Comparison of ENCODE assay signal across 24 mouse cellular contexts in genomic region chr13:30012226-30012625, GRCm38 (mm10). TPM values are rescaled to one million over a fixed set of nuclear protein-coding genes. Genes with fewer than 3 reads are reported as not detected.
DNase-seq lines count a peak whose midpoint lies in the region; ATAC-seq and TF ChIP-seq lines count a peak whose summit lies in the region.
"Had no signal": no experiment of that assay in that cellular context is flagged by ENCODE, and none has a peak within 500 bp of the region (broad histone marks: within the 10 kb centered on the region; RNA-seq: fewer than 3 reads in every experiment).

No protein-coding gene starts in this region.

- TF ChIP-seq POLR2A in heart, adult 2 months (IDR thresholded peaks at IDR 0.05; ENCODE audit: insufficient read depth, low read depth, low read length): no peak

- 0 out of 2 replicates have a peak, but pooled peaks have one; percentile 8 for ATAC-seq in neural tube, embryonic 15.5 days (ENCODE audit: low FRiP score)
- ATAC-seq: activated CD4-positive, CD25-positive, alpha-beta regulatory T cell, adult 4 months; forebrain, postnatal 0 days; hindbrain, embryonic 16.5 days; Patski had no signal

- no peak for TF ChIP-seq EP300 in heart, adult 2 months (IDR thresholded peaks at IDR 0.05; ENCODE audit: insufficient read depth, low read depth, low read length)

- H3K4me2 ChIP-seq in neural tube, embryonic 15.5 days: no peak overlapping the region
- H3K4me2 ChIP-seq: embryonic facial prominence, embryonic 13.5 days; forebrain, embryonic 12.5 days; hindbrain, embryonic 12.5 days had no signal

- no peaks in the 10 kb centered on the region for H3K79me2 ChIP-seq in heart, adult 2 months (replicated peaks; ENCODE audit: control insufficient read depth, insufficient read depth, low read length)

- no peak for TF ChIP-seq CTCF in heart, adult 2 months (IDR thresholded peaks at IDR 0.05)

- H3K9me3 ChIP-seq in neural tube, embryonic 15.5 days (replicated peaks): no peaks in the 10 kb centered on the region
- H3K9me3 ChIP-seq: embryonic facial prominence, embryonic 13.5 days; forebrain, embryonic 12.5 days; heart, embryonic 10.5 days; hindbrain, embryonic 12.5 days had no signal

- no peak overlapping the region for H3K9ac ChIP-seq in neural tube, embryonic 15.5 days (replicated peaks)
- no peak overlapping the region for H3K9ac ChIP-seq in heart, adult 2 months (ENCODE audit: low read depth, low read length)
- H3K9ac ChIP-seq: embryonic facial prominence, embryonic 13.5 days; forebrain, embryonic 12.5 days; forebrain, postnatal 0 days; hindbrain, embryonic 12.5 days had no signal

- 32% methylated on average over 6 of the region's 6 CpGs for WGBS in neural tube, embryonic 15.5 days
- WGBS in heart, adult 2 months: 89% methylated on average over 6 of the region's 6 CpGs

- intact Hi-C loops in left cerebral cortex, postnatal 25 days (cut with DNase I): loop anchor here (2.0 kb wide), 1 partner anchor 27 kb away; no protein-coding TSS in a partner anchor
- intact Hi-C loops in left cerebral cortex, postnatal 10 days (cut with DNase I): no loop called here
- intact Hi-C loops in heart, adult 2 months (cut with DNase I): no loop called here

- H3K36me3 ChIP-seq in neural tube, embryonic 15.5 days: no peaks in the 10 kb centered on the region
- no peaks in the 10 kb centered on the region for H3K36me3 ChIP-seq in heart, adult 2 months (ENCODE audit: control insufficient read depth, insufficient read depth, low read length)
- H3K36me3 ChIP-seq: embryonic facial prominence, embryonic 13.5 days; forebrain, embryonic 12.5 days; heart, embryonic 10.5 days; hindbrain, embryonic 12.5 days had no signal

- no peak overlapping the region for H3K4me3 ChIP-seq in neural tube, embryonic 15.5 days (replicated peaks)
- no peak overlapping the region for H3K4me3 ChIP-seq in heart, adult 2 months
- H3K4me3 ChIP-seq: embryonic facial prominence, embryonic 13.5 days; forebrain, embryonic 12.5 days; heart, embryonic 10.5 days; hindbrain, embryonic 12.5 days had no signal

- DNase-seq in frontal cortex, postnatal 36 days (ENCODE audit: low spot score in 2 of 2): peak; percentile 12 to 30
- no peak for DNase-seq in frontal cortex, postnatal 10 days (ENCODE audit: low spot score in 2 of 2)
- peak; percentile 14 to 69 for DNase-seq in left cerebral cortex, postnatal 25 days (ENCODE audit: low spot score in 2 of 2)
- no peak for DNase-seq in left cerebral cortex, postnatal 10 days (ENCODE audit: extremely low spot score in 1 of 2, low spot score in 2 of 2)
- DNase-seq in right cerebral cortex, adult 2 months (ENCODE audit: low spot score in 2 of 2): peak; percentile 38 to 56
- DNase-seq in right cerebral cortex, postnatal 14 days: no peak
- no peak for DNase-seq in heart, adult 2 months
- DNase-seq: adrenal gland, postnatal 14 days; cerebellum, adult 18-20 months; cerebellum, adult 9-11 months; cerebellum, postnatal 36 days; forebrain, postnatal 0 days; gastrocnemius, postnatal 36 days; heart, postnatal 10 days; heart, postnatal 4 days had no signal

- no peak overlapping the region for H3K27ac ChIP-seq in neural tube, embryonic 15.5 days (replicated peaks)
- no peak overlapping the region for H3K27ac ChIP-seq in heart, adult 2 months
- H3K27ac ChIP-seq: embryonic facial prominence, embryonic 13.5 days; forebrain, embryonic 12.5 days; heart, embryonic 10.5 days; hindbrain, embryonic 12.5 days had no signal

- no peaks in the 10 kb centered on the region for H3K27me3 ChIP-seq in neural tube, embryonic 15.5 days (replicated peaks)
- H3K27me3 ChIP-seq in heart, adult 2 months (ENCODE audit: control insufficient read depth, insufficient read depth, low read length): no peaks in the 10 kb centered on the region
- H3K27me3 ChIP-seq: CH12.LX; embryonic facial prominence, embryonic 13.5 days; forebrain, embryonic 12.5 days; hindbrain, embryonic 12.5 days had no signal

- no peaks in the 10 kb centered on the region for H3K4me1 ChIP-seq in neural tube, embryonic 15.5 days
- H3K4me1 ChIP-seq in heart, adult 2 months (ENCODE audit: control insufficient read depth, insufficient read depth, low read length): no peaks in the 10 kb centered on the region
- H3K4me1 ChIP-seq: embryonic facial prominence, embryonic 13.5 days; forebrain, embryonic 12.5 days; heart, embryonic 10.5 days; hindbrain, embryonic 12.5 days had no signal

RNA-seq across cellular contexts. Expression of gene E2f3, which starts 26.4 kb away (rescaled TPM):
- total RNA-seq in left cerebral cortex, postnatal 25 days (2021): 10 to 100 TPM; 17.8 to 18.9 TPM
- total RNA-seq in left cerebral cortex, postnatal 10 days (2021): 10 to 100 TPM; 19.6 to 20.5 TPM
- 4.3 and 5.6 TPM in 2 replicates for polyA plus RNA-seq in neural tube, embryonic 15.5 days (2015; fragmentation: Nextera tagmentation; extraction: Ambion mirVana)
- 1 to 10 TPM; 6.2 TPM for total RNA-seq in heart, adult 2 months (2021)
- polyA plus RNA-seq in heart, adult 2 months (2012; rRNA removed): 2.6 and 5.1 TPM in 2 replicates

Comparison
In these comparisons a context has a peak if more than half of its experiments do, and no peak if none do; other contexts are left out.
1. DNase-seq: peak in frontal cortex, postnatal 36 days (2 of 2), left cerebral cortex, postnatal 25 days (2 of 2) and right cerebral cortex, adult 2 months (2 of 2); none in frontal cortex, postnatal 10 days (0 of 2), left cerebral cortex, postnatal 10 days (0 of 2), right cerebral cortex, postnatal 14 days (single experiment) and heart, adult 2 months (0 of 2).